Mouse (Mus musculus) mesoderm, embryonic 11.5 days (tissue): ENCODE measurements around the gene Gm28308.
A peak's percentile ranks its signal among the peaks of the same experiment; 100 is the strongest.

Source experiments
- DNase-seq: peaks from one replicate; pipeline ENCODE4 v3.0.0-alpha.2; 2012; ENCODE audit warnings: low read depth, low spot score

Gm28308 gene

DNA sequence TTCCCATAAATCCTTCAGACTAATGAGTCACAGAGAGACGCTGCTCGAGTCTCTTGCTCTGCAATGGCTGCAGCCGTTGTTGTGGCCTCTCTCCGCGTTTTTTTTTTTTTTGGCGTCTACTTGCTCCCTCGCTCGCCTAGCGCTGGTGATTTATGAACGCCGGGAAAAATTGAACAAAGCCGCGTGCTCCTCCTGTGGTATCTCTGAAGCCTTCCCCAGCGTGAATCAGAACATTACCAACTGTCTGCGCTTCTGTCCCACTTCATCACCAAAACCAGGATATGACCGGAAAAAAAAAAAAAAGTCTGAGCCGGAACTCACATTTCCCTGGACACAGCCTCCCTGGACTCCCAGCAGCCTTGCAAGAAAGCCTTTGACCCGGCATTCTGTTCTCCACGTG lies 27.9 kb downstream of the Gm28308 start:
- DNase-seq, result no peak

DNA sequence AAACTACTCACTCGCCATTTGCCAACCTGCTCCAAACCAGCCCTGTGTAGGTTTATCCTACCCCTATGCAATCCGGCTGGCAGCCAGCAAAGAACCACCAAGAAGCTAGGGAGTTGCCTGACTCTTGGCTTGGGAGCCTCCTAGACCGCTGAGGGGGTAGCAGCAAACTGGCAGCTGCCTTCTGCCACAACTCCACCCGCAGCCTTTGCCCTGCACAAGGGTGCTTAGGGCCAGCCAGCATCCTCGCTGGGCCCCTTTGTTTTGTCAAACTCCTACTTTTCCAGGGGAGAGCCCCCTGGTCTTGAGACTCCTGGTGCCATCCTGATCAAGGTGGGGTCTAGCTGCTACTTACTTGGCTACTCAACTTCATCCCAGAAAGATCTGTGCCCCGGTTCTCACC lies 28.5 kb downstream of the Gm28308 start:
- no peak for DNase-seq

DNA sequence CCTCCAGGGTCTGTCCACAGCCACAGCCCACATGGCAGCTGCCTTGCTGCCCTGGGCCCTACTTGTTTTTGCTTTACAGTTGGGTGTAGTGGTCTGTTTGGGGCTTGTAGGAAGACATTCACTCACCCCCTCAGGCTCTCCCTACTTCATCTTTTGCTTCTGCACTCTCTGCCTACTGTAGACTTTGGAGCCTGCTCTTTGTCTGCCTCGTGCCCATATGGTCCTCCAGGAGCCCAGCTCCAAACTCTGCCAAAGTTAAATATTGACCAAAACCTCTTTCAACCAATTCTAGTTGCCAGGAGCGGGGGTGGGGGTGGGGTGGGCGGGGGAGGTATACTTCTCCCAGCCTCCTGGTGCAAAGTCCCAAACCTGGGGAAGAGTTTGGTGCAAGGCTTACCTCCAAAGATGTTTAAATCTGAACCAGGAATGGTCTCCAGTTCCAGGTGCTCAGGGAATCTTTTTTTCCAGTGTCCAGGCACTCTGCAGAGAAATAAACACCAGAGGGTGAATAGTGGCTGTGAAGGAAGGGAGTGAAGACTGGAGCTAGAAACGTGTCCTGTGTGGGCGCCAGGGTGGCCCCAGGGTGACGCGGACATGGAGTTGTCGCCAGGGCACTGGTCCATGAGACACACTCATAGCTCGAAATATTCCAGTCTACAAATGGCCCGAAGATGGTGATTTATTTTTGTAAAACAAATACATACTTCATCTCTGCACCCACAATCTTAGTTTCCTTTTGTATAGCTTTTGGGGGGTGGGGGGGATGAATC lies 29.6 kb downstream of the Gm28308 start:
- no peak for DNase-seq

DNA sequence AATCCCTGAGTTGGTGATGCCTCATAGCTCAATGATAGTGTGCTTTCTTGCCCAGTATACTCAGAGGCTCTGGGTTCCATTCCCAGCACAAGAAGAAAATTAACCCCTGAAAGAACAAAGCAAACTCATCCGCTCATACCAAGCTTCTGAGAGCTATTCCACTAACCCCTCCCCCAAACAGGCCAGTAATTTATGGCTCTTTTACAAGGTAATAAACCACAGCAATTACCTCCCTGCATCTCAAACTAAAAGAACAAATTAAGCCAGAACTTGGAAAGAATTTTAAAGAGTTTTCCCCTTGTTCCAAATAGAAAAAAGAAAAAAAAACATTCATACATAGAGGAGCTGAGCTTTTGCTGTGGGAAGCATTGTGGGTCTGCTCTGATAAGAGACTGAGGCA lies 30.3 kb downstream of the Gm28308 start:
- DNase-seq, result no peak

DNA sequence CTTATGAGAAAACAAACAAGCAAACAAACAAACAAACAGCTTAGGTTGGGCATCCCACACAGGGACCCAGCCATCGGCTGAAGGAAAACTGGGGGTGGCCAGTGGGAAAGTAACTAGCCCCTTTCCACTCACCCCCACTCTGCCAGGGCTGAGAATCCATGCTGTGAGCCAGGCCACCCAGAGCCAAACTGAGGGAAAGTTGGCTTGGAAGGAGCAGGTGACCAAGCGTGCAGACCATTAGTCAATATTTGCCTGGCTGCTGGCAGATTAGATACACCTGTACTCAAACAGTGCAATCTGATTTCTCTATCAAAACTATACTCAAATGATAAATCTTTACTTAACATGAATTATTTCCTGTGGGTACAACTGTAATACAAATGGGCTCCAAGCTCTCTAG lies 31.1 kb downstream of the Gm28308 start:
- no peak for DNase-seq

DNA sequence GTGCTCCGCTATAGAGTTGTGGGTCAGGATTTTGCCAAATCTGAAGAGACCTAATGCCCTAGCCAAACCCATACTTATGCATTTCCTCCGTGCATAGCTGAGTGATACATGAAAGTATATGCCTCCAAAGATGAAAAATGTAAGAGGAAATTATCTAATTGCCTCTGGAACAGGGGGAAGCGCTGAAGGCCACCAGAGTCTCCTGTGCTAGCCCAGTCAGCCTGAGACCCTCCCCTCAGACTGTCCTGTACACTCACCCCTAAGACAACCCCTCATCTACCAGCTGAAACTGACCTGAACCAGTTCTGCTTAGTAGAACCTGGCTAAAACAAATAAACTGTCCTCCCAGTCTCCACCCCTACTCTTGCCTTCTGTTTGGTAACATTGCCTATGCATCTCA lies 32.4 kb downstream of the Gm28308 start:
- DNase-seq, result no peak

DNA sequence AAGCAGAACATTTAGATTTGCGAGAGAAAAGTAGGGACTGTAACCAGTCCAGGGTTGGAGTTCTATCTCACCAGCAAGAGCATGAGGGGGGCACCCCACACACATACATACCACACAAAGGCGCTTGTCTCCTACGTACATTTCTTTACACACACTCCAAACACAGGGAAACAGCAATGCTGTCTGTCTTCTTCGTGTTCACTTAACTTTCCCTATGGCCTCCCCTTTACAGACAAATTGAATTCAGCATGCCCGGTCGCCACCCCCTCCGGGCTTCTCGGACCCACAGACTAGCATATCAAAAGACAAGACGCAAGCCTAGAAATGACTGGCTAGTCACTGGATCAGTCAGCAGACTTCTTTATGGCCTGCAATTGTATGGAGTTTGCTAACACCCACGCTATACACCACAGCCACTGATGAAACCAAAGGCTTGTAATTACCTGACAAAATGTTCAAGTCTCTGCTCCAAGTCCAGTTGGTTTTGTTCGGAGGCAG lies 32.9 kb downstream of the Gm28308 start:
- no peak for DNase-seq

DNA sequence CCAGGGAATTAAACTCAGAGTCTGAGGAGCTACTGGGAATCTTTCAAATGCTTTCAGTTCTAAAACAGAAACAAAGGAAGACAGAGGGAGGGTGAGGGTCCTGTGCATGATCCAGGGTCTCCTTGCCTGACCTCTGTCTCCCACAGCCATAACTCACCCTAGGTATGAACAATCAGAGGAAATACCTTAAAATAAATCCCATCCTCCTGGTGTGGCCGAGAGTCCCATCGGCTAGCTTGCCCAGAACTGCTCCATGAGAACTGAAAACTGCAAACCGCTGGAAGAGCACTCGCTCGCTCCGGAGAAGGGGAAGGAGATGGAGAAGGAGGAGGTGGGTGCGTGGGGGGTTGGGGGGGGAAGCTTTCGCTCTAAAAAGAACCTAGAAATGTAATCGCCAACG lies 33.4 kb downstream of the Gm28308 start:
- DNase-seq, result no peak

DNA sequence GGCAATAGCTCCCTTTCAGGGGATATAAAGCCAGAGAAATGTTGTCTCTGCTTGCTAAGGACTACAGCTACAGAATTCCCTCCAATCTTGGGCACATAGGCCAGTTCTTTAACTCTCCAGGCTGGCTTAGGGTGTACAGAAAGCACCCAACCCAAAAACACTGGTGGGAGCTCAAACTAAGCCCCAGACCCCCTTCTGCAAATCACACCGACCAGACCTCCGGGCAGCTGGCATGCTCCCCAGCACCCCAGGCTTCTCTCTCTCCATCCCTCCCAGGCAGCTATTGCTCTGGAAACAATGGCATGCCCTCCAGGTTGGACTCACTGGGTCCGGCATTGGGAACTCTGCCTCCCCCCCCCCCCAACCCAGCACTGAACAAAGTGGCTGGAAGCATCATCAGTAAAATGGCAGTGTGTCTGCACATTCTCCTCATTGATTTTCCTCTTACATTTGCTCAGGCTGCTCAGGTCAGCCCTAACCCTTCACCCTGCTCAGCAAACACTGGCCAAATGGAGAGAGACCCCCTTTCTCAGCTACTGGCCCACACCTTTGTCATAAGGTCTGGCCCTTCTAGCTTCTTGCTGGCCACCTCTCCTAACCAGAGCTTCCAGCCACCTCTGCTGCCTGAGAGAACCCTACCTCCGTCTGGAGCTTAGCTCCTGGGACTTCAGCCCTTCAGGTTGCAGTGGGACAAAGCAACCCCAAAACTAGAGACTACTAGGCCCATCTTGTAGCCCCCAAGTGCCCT lies 34.0 kb downstream of the Gm28308 start:
- no peak for DNase-seq

DNA sequence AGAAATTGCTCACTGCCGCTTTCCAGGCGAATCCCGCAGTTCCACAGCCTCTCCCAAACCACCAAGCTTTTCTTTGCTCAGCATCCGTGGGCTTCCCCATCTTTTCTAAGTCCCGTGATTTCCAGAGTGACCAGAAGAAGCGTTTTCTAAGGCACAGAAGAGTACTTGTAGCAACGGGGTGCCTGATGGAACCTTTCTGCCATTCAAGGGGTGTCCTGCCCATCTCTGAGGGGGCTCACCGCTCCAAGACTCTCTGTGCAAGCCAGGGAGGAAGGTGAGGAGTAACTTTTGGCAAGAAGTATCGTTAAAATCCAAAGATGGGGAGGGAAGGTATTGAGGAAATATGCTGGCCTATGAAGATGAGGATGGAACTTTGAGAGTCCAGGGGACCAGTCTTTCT lies 35.3 kb downstream of the Gm28308 start:
- DNase-seq, result no peak

DNA sequence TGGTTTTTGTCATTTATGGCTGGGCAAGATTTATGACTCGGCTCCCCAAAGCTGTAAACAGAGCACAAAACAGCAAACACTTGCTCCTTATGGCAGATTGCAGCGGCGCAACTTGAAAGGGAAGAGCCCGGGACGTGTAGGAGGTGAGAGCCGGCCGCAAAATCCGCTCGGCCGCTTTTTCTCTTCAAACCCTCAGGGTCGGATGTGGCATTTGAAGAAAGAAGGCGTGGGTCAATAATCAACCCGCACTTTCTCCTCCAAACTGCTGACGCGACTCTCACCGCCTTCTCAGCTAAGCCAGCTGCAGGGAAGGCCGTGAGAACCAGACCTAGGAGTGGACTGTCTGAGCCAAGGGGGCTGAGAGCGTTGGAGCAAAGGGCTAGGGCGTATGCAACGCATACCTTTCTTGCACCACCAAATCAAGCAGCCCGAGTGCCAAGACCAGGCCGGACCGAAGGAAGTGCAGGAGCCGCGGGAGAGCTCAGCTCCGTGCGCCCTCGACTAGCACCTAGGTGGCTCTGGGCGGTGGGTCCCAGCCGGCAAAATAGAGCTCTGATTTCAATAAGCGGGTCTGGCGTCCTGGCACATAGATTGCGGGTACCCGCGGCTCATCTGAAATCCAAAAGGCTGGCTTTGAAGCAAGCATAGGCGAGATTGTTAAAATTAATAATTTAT lies 35.9 kb downstream of the Gm28308 start, which contains the start of gene 5730596B20Rik:
Gene 5730596B20Rik, plus strand, starts transcription at position 438 of the 675 bp plus-strand sequence.
- peak; percentile 87 for DNase-seq

DNA sequence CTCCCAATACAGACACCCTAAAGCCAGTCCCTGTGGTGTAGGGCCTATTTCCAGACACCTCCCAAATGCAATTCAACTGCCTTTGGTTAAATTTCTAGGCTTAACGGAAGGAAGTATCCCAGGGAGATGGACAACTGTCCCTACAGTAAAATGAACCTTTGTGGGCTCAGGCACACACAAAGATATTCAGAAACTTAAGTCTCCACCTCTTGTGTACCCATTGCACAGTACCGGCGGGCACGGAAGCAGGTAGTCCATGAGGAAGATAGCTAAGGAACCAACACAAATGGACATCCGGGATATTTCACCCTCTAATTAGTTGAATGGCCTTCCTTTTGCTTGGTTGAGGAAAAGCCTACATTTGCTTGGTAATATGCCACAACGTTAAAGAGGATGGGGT lies 36.7 kb downstream of the Gm28308 start:
- DNase-seq, result no peak

DNA sequence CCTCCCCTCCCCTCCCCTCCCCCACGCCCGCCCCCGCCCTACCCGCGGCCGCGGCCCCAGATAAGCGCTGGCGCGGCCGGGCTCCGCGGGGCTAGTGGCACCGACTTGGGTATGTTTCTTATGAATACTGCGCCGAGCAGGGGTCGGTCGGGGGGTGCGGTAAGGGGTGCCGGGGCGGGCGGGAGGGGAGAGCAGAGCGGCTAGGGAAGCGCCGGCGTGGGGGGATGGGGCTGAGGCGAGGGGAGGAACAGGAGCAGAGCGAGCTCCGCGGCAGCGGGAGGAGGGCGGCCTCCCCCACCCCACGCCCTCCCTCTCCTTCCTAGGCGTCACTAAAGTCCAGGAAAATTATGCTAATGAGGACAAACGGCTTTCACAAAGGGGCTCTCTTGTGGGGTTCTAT lies 37.3 kb downstream of the Gm28308 start:
- DNase-seq, result peak; percentile 89

DNA sequence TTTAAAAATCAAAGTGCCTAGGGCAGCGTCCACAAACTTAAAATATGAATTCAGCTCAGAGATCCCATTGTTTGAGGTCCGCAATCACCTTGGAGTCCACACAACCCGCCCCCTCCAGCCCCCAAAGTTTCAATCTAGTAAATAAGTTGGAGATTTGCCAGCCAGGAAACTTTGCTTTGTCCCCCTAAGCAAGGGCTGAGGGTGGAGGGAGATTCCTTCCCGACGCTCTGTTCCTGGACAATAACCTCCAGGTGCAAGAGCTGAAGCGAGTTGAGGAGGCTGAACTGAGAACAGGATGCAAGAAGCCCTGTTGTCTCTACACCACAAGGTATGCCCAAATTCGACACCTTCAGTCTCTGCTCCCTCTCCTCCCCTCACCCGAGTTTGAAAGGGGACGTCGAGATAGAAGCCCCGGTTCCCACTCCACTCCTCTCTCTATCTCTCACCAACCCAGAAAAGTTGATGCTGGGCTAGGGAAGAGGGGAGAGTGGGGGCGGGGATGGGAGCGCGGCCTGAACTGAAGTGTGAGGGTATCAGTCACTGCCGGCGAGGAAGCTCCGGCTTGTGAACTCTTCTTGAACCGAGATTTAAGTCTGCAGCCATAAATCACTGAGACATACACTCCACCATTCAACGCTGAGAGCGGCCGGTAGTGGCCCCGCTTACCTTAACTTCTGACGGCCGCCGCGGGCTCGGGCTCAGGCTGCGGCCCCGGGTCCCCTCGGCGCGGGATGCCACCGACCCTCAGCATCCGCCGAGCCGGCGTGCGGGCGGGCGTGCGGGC lies 38.0 kb downstream of the Gm28308 start:
- DNase-seq, result peak; percentile 93

DNA sequence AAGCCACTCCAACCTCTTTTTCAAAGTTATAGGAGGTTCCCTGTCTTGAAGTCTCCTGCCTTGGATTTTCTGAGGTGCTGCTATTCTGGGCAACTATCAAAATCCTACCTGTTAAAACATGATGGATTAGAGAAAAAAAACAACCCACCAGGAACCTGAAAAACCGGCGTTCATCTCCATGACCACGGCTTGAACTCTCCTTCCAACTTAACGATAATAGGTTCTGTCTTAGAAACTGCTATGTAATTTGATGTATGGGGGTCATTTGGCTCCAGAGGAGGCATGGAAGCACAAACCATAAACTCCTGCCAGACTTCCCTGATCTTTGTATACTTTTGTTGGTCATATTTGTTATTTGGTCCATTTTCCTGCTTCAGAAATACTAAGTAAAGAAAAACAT lies 39.5 kb downstream of the Gm28308 start:
- DNase-seq, result no peak

DNA sequence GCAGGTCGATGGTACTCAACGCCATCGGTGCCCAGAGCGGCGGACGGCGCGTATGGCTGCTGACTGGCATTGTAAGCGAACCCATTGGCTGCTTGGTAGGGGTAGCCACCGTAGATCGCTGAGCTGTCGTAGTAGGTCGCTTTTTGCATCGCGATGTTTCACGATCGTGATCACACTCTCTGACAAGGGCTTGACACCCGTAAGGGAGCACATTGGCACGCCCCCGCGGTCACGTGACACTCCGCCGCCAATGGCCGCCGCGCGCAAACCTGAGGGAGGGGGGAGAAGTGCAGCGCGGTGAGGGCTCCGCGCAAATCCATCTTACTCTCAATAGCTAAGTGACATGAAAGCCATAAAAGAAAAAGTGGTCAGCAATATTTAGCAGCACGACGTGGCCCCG lies 40.6 kb downstream of the Gm28308 start:
- DNase-seq, result peak; percentile 97

DNA sequence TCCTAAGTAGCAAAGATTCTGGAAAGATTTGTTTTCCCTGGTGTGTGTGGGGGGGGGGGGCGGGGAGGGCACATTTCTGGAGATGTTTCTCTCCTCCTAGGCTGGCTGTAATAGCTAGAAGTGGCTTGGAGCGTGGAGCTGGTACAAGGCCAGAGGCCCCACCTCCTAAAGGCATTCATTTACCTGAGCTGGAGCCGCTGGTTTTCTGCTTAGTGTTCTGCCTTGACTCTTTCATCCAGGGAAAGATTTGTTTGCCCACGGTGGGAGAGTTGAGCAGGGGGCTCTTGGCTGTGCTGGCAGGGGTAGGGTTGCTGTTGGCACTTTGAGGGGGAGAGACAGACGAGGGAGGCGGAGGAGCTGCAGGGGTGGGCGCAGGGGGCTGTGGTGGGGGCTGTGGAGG lies 41.2 kb downstream of the Gm28308 start:
- no peak for DNase-seq

DNA sequence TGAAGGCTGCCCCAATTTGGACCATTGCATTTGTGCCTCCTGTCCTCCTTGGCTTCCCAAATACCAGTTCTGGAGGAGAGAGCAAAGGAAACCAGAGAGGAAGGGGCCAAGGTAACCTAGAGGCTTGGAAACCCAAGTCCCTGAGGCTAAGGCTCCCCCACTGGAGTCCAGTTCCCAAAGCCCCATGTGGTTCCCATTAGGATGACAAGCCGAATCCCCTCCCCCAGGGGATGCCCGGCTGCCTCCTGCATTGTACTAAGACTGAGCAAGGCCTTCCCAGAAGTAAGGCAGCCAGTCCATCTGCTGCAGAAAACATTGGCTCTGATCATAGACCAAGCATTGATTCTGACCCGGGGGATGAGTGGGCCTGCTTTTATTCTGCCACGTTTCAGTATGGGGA lies 41.8 kb downstream of the Gm28308 start:
- DNase-seq, result peak; percentile 88

DNA sequence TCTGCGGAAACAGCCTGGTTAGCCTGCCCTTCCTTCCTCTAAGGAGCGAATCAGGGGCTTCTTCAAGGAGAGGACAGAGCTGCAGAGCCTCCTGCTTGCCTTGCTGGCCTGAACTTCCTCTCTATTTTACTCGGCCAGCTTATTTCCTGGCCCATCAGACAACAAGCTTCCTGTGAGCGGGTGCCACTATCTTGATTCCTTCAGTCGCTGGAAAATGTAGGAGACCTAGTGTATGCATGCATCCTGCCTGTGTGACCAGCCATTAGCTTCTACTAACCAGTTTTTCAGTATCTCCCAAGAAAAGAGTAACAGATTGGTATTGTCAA lies 42.3 kb downstream of the Gm28308 start:
- DNase-seq, result no peak

DNA sequence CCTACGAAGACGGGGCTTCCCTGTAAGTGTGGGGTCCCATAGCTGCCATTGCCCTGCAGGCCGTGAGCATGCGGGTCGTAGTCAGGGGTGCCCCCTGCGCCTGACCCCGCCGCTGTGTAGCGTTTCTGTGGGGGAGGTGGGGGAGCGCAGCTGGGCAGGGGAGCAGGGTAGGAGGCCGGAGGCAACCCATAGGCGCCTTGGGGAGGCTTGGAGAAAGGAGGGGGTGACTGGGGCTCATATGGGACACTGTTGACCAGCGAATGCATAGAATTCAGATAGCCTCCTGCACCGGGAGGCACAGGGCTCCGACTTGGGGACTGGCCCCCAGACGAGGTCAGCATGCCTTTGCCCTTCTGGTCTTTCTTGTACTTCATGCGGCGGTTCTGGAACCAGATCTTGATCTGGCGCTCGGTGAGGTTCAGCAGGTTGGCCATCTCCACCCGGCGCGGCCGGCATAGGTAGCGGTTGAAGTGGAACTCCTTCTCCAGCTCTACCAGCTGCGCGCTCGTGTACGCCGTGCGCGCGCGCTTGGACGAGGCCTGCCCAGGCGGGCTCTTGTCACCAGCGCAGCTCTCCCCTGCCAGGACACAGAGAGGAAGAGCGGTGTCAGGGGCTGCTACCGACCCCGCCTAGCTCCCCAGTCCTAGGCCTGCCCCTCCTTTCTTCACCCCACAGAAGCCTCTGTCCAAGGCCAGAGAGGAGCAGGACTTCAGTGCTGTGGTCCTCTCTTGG lies 42.8 kb downstream of the Gm28308 start:
- no peak for DNase-seq

DNA sequence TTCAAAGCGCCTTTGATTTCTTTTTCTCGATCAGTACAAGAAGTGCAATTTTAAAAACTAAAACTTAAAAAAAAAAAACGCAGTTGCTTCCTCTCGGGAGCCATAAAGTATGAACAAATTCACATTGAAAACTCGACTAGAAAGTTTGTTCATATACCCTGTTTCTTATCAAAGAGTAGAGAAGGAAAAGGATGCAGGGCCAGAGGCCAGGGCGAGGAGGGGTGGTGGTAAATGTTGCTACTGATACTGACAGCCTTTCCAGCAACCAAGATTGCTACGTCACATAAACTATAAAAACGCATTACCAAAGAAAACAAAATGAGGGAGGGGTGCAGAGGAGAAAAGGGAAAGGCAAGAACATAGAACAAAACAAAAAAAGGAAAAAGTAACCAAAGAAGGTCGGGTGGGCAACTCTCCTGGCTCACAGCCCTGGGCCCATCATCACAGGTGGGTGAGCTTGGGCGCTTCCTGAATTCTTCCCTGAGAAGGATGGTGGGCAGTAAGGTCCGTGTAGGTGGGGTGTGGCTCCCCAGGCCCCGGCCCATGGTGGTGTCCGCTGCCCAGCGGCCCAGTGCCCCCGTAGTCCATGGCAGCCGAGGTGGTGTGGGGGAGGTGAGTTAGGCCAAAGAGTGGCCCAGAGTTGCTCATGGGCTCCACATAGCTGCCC lies 43.5 kb downstream of the Gm28308 start:
- no peak for DNase-seq
